Mouse (Mus musculus): ENCODE measurements at regions not wholly inside any gene's neighbourhood (a gene's known extent, or its start where the extent isn't known, plus 50 kb on each side); places are given as distances from the start of the nearest gene placed in this dataset.
A peak's percentile ranks its signal among the peaks of the same experiment; 100 is the strongest.

DNA sequence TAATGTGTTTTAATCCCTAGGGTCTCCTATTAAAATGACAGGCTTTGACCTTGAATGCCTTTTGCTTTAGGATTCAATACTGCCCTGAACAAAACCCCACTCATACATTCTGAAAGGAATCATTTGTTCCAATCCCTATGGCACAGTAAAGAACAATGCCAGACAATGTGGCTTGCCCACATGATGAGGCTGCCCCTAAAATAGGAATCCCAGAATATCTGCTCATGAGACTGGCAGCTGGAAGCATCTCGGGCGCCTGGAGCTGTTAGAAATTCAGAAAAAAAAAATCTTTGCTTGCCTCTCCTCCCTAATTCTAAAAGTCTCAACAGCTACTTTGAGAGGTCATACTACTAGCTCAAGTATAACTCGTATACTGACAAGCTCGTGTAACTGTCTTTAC lies 157.5 kb upstream of the Actbl2 start:
- ATAC-seq (replicated peaks in 1 of 2; ENCODE audit: insufficient read depth in 1 of 2, low FRiP score in 2 of 2, low TSS enrichment in 1 of 2, low read depth in 1 of 2, poor library complexity in 2 of 2, severe bottlenecking in 2 of 2) = no peak

DNA sequence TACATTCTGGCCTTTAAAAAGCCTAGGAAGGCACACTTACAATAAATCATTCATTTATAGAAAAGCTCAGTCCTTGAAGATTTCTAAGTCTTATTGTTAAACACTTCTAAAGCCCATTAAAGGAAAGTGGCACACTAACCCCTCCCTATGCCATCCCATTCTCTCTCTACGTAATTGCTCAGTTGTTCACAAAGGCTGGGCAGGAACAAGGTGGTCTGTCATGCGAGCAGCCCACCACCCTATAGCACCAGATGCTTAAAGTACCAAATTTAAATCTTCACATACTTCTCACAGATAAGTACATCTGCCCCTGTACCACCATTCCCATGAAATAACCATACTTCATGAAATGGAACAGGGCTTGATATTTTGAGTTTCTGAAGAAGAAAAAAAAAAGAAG lies 156.1 kb upstream of the Actbl2 start:
- ATAC-seq (replicated peaks in 1 of 2; ENCODE audit: insufficient read depth in 1 of 2, low FRiP score in 2 of 2, low TSS enrichment in 1 of 2, low read depth in 1 of 2, poor library complexity in 2 of 2, severe bottlenecking in 2 of 2) = no peak

DNA sequence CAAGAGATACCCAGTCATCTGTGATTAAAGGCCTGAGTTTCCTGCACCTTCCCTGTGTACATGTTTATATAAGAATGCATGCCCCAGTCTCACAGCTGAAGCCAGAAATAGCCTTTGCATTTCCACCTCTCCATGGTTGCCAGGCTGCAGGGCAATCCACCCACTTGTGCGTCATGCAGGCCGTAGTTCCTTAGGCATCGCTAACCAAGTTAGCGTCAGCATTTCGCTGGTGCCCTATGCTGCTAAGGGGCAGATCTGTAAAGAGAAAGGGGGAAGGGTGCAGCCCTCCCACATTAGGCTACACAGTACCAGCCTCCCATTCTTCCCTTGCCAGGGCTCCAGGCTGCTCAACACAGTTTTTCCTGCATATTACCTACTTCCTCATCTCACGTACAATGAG lies 155.6 kb upstream of the Actbl2 start:
- ATAC-seq (replicated peaks in 1 of 2; ENCODE audit: insufficient read depth in 1 of 2, low FRiP score in 2 of 2, low TSS enrichment in 1 of 2, low read depth in 1 of 2, poor library complexity in 2 of 2, severe bottlenecking in 2 of 2) = peak; percentile 49 to 74; a peak in 3 of 4 replicates

DNA sequence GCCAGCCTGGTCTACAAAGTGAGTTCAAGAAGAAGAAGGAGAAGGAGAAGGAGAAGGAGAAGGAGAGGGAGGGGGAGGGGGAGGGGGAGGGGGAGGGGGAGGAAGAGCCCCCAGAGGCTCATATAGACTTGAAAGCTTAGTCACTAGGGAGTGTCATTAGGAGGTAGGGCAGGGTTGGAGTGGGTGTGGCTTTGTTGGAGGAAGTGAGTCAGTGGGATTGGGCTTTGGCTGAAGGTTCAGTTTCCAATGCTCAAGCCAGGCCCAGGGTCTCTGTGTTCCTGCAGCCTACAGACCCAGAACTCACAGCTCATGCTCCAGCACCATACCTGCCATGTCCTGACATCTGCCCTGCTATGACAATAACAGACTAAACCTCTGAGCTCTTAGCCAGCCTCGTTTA lies 154.4 kb upstream of the Actbl2 start:
- ATAC-seq (replicated peaks in 1 of 2; ENCODE audit: insufficient read depth in 1 of 2, low FRiP score in 2 of 2, low TSS enrichment in 1 of 2, low read depth in 1 of 2, poor library complexity in 2 of 2, severe bottlenecking in 2 of 2) = no peak

DNA sequence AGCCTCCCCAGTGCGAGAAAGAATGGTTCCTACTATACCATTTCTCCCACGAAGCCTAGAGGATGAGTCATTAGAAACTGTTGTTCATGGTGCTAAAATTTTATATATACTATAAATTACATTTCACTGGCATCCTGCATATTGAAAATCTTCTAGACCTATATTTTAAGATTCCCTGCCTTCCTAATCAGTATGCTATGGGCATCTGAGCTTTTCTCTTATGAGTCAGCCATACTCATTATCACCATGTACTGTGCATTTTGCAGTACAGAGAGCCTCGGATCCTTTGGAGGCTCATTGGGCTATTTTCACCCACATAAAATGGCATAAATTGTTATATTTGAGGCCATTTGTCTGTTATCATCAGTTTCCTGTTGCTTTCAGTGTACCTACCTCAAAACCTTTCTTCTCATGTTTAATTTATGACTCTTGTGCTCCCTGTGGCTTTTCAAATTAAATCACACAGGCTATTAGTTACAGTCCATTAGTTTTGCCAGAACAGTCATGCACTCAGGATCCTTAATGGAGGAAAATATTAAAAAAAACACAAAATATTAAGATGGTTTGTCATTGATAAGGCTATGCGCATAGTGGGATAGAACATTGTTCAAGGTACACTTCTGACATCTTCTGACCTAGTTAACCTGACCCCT lies 150.1 kb upstream of the Actbl2 start:
- no peak for ATAC-seq (replicated peaks in 1 of 2; ENCODE audit: insufficient read depth in 1 of 2, low FRiP score in 2 of 2, low TSS enrichment in 1 of 2, low read depth in 1 of 2, poor library complexity in 2 of 2, severe bottlenecking in 2 of 2)

DNA sequence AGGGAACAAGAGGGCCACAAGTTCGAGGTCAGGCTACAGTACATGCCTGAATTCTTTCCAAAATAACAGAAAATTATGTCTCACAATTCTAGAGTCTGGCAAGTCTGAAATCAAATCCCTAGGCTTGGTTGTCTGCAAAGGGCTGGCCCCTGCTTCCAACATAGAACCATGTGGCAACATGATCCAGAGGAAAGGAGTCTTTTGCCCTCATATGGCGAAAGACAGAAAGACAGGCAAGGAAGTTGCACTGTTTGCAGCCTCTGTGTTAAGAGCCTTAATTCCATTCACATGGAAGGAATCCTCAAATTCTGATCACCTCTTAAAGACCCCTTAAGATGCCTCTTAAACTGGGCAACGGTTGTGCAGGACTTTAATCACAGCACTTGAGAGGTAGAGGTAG lies 123.7 kb upstream of the Actbl2 start:
- no peak for ATAC-seq (replicated peaks in 1 of 2; ENCODE audit: insufficient read depth in 1 of 2, low FRiP score in 2 of 2, low TSS enrichment in 1 of 2, low read depth in 1 of 2, poor library complexity in 2 of 2, severe bottlenecking in 2 of 2)

DNA sequence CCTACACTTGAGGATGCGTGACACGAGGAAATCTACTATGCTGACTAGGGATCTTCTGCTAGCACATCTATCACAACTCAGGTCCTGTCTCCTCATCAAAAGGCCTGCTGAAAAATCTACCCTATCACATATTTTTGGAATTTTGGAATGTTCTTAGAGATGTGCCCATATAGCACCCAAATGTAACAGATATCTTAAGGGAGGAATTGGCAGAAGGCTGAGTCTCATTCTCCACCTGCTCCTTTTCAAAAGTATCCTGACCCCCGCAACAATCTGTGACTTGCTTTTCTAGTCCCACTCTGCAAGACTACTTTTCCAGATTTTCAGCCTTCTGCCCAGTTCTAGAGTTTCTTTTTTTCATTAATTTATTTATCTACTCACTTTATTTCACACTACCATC lies 118.4 kb upstream of the Actbl2 start:
- no peak for ATAC-seq (replicated peaks in 1 of 2; ENCODE audit: insufficient read depth in 1 of 2, low FRiP score in 2 of 2, low TSS enrichment in 1 of 2, low read depth in 1 of 2, poor library complexity in 2 of 2, severe bottlenecking in 2 of 2)

DNA sequence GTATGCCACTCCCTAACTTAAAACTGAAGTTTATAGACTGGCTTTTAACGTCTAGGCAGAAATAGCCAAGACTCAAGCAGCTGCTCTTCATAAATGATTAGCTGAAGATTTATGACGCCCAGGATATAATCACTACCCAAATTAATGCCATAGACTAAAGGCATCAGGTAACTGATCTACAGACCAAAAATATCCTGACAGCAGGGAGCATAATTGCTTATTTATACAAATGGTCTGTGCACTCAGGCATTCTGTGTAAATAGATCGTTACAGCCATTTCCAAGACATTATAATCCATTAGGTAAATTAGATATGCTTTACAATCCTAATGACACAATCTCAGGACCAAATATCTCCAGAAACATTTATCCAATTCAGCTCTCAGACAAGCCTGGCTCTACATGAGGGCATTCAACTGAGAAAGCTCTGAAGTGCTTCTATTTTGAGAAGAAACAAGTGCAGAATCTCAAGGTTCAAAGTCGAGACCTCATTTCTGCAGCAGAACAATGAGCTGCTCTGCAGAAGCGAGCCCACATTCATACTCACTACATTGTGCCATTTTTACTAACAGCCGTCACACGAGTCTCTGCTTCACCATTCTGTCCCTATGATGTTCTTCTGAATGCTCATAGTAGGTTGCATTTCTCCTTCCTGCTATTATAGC lies 111.9 kb upstream of the Actbl2 start:
- ATAC-seq (replicated peaks in 1 of 2; ENCODE audit: insufficient read depth in 1 of 2, low FRiP score in 2 of 2, low TSS enrichment in 1 of 2, low read depth in 1 of 2, poor library complexity in 2 of 2, severe bottlenecking in 2 of 2) = no peak

DNA sequence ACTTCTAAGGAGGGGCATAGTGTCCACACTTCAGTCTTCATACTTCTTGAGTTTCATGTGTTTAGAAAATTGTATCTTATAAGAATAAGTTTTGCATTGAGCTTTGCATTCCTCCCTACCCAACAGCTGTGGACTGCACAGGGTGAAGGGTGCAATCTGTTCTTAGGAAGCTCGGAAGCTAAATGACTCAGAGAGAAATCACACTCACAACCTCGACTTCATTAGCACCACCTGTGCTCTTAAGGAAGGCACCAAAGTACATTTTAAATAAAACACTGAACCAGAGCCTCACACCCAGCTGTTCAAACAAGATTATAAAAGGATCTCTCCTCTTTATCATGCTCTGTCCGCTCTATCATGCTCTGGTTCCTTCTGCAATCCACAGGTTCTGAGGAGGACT lies 110.1 kb upstream of the Actbl2 start:
- no peak for ATAC-seq (replicated peaks in 1 of 2; ENCODE audit: insufficient read depth in 1 of 2, low FRiP score in 2 of 2, low TSS enrichment in 1 of 2, low read depth in 1 of 2, poor library complexity in 2 of 2, severe bottlenecking in 2 of 2)

DNA sequence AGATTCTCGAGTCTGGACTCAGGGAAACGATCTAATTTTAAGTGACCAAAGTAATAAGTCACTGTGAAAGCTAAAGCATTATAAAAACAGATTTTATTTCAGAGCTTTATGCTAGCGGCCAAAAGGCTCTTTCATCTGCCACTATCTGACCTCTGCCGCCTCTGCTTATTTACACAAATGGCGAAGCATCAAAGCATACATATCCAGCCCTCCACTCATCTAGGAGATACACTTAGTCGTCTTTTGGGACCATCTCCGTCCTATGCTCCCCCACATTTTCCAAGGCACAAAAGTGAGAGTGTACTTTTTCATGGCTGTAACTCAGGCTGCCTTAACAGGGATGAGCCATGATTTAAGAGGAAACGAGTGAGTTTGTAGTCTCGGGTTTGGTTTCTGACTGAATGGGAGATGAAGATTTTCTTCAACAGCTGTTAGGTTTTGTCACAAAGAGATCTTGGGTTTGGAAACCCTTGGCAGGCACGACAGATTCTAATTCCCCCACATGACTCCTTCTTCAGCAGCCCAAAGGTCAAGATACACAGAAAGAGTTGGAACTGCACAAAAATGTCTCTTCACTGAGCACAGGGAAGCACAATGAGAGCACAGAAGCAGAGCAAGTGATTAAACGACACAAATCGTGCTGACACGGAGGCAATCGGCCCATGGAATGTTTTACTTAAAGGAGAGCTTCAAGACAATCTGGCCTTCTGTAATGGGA lies 96.7 kb upstream of the Actbl2 start:
- no peak for ATAC-seq (replicated peaks in 1 of 2; ENCODE audit: insufficient read depth in 1 of 2, low FRiP score in 2 of 2, low TSS enrichment in 1 of 2, low read depth in 1 of 2, poor library complexity in 2 of 2, severe bottlenecking in 2 of 2)

DNA sequence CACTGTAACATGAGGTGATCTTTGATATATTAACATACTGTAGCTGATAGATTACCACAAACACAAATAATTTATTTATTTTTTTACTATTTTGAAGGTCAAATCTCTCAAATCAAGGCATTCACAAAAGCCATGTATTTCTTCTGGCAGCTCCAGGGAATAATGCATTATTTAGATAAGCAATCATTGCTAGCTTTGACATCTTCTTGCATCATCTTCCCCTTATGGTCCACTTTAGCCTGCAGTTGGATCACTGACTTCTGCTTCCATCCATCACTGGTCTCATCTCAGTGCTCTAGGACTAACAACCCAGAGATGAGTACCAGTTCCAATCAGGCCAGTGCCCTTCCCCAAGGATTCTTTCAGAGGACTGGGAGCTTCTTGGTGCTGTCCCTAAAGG lies 95.3 kb upstream of the Actbl2 start:
- no peak for ATAC-seq (replicated peaks in 1 of 2; ENCODE audit: insufficient read depth in 1 of 2, low FRiP score in 2 of 2, low TSS enrichment in 1 of 2, low read depth in 1 of 2, poor library complexity in 2 of 2, severe bottlenecking in 2 of 2)

DNA sequence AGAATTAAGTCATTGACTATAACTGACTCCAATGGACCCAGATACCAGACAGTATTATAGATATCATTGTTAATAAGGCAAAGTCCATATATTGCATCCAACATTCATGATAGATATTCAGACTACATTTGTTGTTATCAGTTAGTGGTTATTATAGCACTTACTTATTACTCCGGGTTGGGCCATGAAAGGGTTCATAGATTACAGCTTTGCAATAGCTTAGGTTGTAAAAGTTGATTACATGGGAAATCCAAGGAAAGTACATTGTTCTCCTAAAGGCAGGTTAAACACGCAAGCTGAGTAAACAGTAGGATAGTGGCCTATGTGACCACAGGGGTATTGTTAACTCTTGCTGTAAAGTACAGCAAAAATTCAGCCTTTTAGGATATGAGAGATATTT lies 89.3 kb upstream of the Actbl2 start:
- no peak for ATAC-seq (replicated peaks in 1 of 2; ENCODE audit: insufficient read depth in 1 of 2, low FRiP score in 2 of 2, low TSS enrichment in 1 of 2, low read depth in 1 of 2, poor library complexity in 2 of 2, severe bottlenecking in 2 of 2)

DNA sequence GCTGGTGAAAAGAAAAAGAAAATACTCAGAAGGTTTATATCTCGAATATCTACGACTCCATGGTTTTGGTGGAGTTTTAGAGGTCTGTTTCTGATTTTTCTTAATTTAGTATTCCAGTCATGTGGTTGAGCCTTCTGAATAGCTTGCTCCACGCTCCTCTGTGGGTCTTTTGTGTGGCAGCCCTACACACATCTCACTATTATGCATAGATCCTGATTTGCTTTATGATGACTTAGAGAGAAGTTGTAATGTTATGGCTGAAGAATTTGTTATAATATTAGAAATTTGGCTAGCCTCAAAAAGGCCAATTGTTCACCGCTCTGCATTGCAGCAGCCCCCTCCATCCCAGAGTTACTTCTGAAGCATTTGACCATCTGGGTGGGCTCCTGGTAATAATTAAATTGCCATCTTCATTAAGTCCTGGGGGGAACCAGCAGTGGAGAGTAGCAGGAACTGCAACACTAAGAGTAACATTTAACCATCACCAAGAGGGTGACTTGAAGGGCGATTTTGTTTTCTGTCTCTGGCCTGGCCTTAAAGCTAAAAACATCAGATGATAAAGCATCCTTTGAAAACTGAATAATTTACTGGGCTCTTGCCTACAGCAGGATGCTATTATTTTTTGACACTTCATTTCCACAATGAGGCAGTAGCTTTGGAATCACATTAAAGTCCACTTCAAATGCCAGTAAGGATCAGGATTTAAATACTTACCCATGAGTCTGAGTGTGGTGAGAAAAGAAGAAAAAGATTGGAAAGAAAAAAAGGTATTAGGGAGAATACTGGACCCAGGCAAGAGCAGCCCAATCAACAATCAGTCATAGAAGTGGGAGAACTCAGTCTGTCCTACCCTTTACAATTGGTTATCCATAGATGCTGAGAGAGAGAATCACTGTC lies 84.3 kb upstream of the Actbl2 start:
- no peak for ATAC-seq (replicated peaks in 1 of 2; ENCODE audit: insufficient read depth in 1 of 2, low FRiP score in 2 of 2, low TSS enrichment in 1 of 2, low read depth in 1 of 2, poor library complexity in 2 of 2, severe bottlenecking in 2 of 2)

DNA sequence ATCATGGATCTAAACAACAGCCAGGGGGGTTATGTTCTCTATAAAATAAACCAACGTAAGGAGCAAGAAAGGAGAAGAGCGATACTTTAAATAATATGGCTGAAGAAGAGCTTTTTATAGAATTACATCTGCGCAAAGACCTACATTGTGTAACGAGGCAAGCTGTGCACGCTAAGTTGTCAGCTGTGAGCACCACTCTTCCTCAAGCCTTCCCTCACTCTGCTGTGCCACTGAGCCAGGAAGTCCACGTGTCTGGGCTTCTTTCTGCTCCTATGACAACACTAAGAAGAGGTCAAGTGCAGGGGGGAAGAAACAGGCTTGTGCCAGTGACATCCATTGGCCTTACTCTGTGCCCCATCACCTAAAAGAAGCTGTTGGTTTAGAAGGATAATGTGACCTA lies 75.6 kb upstream of the Actbl2 start:
- ATAC-seq (replicated peaks in 1 of 2; ENCODE audit: insufficient read depth in 1 of 2, low FRiP score in 2 of 2, low TSS enrichment in 1 of 2, low read depth in 1 of 2, poor library complexity in 2 of 2, severe bottlenecking in 2 of 2) = no peak

DNA sequence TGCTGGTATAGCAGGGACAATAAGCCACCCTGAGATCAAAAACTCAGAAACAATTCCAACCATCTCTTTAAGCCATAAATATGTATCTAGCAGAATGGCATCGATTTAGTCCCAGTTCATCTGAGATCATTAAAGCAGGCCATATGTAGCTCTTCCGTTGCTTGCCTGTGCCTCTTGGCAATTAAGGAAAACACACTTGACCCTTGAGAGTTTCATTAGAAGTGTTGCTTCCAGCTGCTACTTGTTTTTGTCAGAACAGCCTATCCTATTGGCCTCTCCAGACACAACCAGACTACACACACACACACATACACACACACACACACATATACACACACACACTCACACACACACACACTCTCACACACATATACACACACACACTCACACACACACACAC lies 71.5 kb upstream of the Actbl2 start:
- no peak for ATAC-seq (replicated peaks in 1 of 2; ENCODE audit: insufficient read depth in 1 of 2, low FRiP score in 2 of 2, low TSS enrichment in 1 of 2, low read depth in 1 of 2, poor library complexity in 2 of 2, severe bottlenecking in 2 of 2)

DNA sequence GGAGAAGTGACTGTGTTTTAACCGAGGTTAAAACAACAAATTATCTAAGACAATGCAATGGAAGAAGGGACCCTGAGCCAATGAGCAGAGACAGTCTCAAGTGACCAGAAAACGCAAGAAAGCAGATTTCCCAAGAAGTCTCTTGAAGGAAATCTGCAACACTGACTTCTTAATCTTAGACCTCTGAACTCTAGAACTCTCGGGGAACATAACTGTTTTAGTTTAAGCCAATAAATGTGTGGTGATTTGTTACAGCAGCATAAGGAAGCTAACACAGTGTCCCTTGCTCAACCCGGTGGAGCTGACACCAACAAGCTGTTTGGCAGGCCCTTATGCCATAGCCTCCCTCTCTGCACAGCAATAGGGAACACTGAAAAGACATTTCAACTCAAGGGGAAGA lies 69.0 kb upstream of the Actbl2 start:
- no peak for ATAC-seq (replicated peaks in 1 of 2; ENCODE audit: insufficient read depth in 1 of 2, low FRiP score in 2 of 2, low TSS enrichment in 1 of 2, low read depth in 1 of 2, poor library complexity in 2 of 2, severe bottlenecking in 2 of 2)

DNA sequence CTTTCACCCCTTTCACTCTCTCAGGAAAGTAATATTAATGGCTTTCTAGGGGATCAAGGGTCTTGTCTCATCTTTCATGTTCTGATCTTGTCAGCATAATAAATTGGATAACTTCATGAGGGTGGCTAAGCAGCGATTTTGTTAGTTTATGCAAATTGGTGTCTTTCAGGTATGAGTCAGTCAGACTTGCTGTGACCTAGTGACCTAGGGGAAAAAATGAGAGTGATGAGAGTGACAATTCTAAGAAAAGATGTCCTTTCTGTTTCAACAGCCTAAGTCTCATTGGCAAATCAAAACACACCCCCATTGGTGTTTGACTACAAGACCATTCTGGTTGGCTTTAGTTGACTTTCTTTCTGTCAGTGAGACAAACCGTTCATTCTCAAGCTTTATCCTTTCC lies 68.0 kb upstream of the Actbl2 start:
- ATAC-seq (replicated peaks in 1 of 2; ENCODE audit: insufficient read depth in 1 of 2, low FRiP score in 2 of 2, low TSS enrichment in 1 of 2, low read depth in 1 of 2, poor library complexity in 2 of 2, severe bottlenecking in 2 of 2) = no peak

DNA sequence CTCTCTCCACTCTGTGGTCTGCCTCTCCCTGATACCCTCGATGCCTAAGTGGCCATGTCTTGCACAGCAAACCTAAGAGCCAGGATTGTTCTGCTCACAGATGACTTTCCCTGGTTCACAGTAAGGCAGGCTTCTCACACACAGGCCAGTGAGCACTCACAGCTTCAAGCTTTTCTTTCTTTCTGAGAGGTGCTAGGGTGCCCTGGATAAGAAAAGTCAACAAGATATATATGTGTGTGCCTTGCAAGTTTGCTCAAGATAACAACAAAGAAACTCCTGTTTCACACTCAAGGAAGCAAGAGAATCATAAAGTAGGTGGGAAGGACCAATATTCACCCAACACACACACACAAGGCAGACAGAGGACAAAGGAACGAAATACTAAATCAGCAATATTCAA lies 60.9 kb upstream of the Actbl2 start:
- ATAC-seq (replicated peaks in 1 of 2; ENCODE audit: insufficient read depth in 1 of 2, low FRiP score in 2 of 2, low TSS enrichment in 1 of 2, low read depth in 1 of 2, poor library complexity in 2 of 2, severe bottlenecking in 2 of 2) = no peak

Data from hematopoietic stem cell, adult 5-6 weeks (primary cell).